Mouse (Mus musculus) neural tube, embryonic 11.5 days (tissue): ENCODE data around the gene Tbc1d7. TPM values are rescaled to one million over a fixed set of nuclear protein-coding genes. Genes with fewer than 3 reads are reported as not detected.

Experiments
- ATAC-seq: fragments of 200-750 bp; cut with Nextera tagmentation; 2 replicates; pipeline ENCODE4 v1.8.0; 2017; ENCODE audit warnings: moderate number of reproducible peaks, mild to moderate bottlenecking, moderate TSS enrichment, moderate library complexity; ENCODE audit not compliant: insufficient read depth, low FRiP score, low TSS enrichment
- DNase-seq: peaks from one replicate; pipeline ENCODE4 v3.0.0-alpha.2; 2015; ENCODE audit warnings: low spot score
- H3K27ac ChIP-seq: fragments of 300-500 bp; sonication (generic); 2 replicates; pipeline ENCODE4 v1.5.1; 2014; ENCODE audit warnings: low read depth, mild to moderate bottlenecking, low read length
- H3K27me3 ChIP-seq: fragments of 300-500 bp; sonication (generic); 2 replicates; pipeline ENCODE4 v1.6.1; 2014; ENCODE audit warnings: mild to moderate bottlenecking, low read length, mixed read lengths; ENCODE audit not compliant: control insufficient read depth, insufficient read depth
- H3K36me3 ChIP-seq: fragments of 300-500 bp; sonication (generic); 2 replicates; pipeline ENCODE4 v1.6.1; 2014; ENCODE audit warnings: mild to moderate bottlenecking, low read length, moderate library complexity, mixed read lengths; ENCODE audit not compliant: control insufficient read depth, insufficient read depth
- H3K4me1 ChIP-seq: fragments of 300-500 bp; sonication (generic); 2 replicates; pipeline ENCODE4 v1.6.1; 2014; ENCODE audit warnings: low read length, mixed read lengths; ENCODE audit not compliant: control insufficient read depth, insufficient read depth
- H3K4me2 ChIP-seq: fragments of 300-500 bp; sonication (generic); 2 replicates; pipeline ENCODE4 v1.6.1; 2014; ENCODE audit warnings: low read depth, mild to moderate bottlenecking, moderate library complexity
- H3K4me3 ChIP-seq: fragments of 300-500 bp; sonication (generic); 2 replicates; pipeline ENCODE4 v1.5.1; 2014; ENCODE audit warnings: low read depth, low read length
- H3K9ac ChIP-seq: fragments of 300-500 bp; sonication (generic); 2 replicates; pipeline ENCODE4 v1.6.1; 2014; ENCODE audit warnings: mild to moderate bottlenecking, low read length
- H3K9me3 ChIP-seq: fragments of 300-500 bp; sonication (generic); 2 replicates; pipeline ENCODE4 v1.6.1; 2016; ENCODE audit warnings: low read length; ENCODE audit not compliant: control insufficient read depth
- WGBS: fragments of 180-500 bp; shearing (Covaris S2); extraction: QIAGEN DNeasy Blood & Tissue Kit; methylation state at CpG from one replicate; pipeline ENCODE4 v1.1.7; 2014; 5-methylcytosine and 5-hydroxymethylcytosine counted together
- polyA plus RNA-seq: library from polyadenylated mRNA; unstranded; fragments of >200 nt; fragmentation: Nextera tagmentation; extraction: Ambion mirVana; gene quantifications from 2 replicates; pipeline ENCODE4 v1.2.1, GENCODE M21; 2014

The Tbc1d7 gene
- polyA plus RNA-seq, 1 experiment from 2014 or later = 75.4 TPM

DNA sequence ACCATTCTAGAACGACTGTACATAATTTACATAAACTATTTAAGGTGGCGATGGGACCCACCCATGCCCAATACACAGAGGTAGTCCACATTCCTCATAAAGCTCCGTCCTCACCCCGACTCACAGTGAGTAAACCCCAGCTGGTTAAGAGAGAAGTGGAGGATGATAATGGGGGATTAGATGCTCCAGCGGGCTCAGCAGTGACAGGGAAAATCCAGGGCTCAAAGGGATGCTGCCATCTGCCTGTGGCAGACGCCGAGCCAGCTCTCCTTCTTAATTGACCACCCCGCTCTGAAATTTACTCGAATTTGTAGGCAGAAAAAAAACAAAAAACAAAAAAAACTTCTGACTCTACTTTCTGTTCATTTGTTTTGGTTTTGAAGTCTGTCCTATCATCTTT is 3.6 kb downstream of the Tbc1d7 start:
- H3K4me3 ChIP-seq = no peak overlapping the region
- no peaks in the 10 kb centered on the region; the same call in 1 of the 2 replicates for H3K36me3 ChIP-seq
- H3K9me3 ChIP-seq = no peaks in the 10 kb centered on the region
- no peak overlapping the region for H3K27ac ChIP-seq
- H3K9ac ChIP-seq = no peak overlapping the region
- H3K4me2 ChIP-seq = no peak overlapping the region
- ATAC-seq (no peak), DNase-seq (no peak)
- H3K27me3 ChIP-seq = no peaks in the 10 kb centered on the region
- H3K4me1 ChIP-seq = no peaks in the 10 kb centered on the region
- WGBS = 83% methylated on average over 9 of the region's 9 CpGs

DNA sequence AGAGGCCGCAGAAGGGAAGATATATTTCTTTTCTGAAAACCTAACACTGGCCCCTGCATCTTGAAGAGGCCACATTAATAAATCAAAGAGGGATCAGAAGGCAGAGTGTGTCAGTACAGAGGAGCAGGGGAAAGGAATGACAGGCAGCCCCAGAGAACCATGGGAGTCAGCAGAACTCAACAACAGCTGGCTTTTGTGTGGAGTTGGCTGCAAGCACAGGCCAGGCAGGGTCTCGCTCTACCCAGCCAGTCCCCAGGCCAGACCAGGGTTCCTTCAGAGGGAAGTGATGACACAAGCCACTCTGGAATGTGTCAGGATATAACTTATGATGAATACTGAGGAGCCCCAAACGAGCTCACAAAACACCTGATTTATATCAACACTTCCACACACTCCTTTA is 11.9 kb downstream of the Tbc1d7 start:
- Histone ChIP-seq H3K27ac (no peak overlapping the region), H3K4me2 (no peak overlapping the region), H3K4me3 (no peak overlapping the region), H3K9ac (no peak overlapping the region), H3K27me3 (no peaks in the 10 kb centered on the region), H3K36me3 (no peaks in the 10 kb centered on the region; the same call in none of the 2 replicates), H3K4me1 (no peaks in the 10 kb centered on the region), H3K9me3 (no peaks in the 10 kb centered on the region)
- 45% methylated on average over 3 of the region's 3 CpGs for WGBS
- no peak for DNase-seq
- ATAC-seq = no peak

DNA sequence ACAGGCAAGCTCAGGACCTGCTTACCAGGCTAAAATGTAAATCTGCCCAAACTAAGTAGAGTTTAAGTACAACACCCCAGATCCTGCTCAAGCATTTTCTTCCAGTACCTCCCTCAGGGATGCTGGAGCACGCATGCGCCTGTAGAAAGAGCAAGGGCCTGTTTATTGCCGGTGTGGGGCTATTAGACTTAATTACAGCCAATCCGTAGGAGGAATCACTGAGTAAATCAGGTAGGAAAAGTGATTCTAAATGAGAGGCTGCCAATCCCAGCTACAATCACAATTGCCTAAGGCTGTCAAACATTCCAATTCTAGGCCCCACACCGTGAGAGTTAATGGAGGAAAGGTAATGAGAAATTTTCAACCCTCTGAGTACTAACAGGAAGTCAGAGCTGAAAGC is 13.0 kb downstream of the Tbc1d7 start:
- H3K9me3 ChIP-seq = no peaks in the 10 kb centered on the region
- H3K27me3 ChIP-seq = no peaks in the 10 kb centered on the region
- no peak overlapping the region for H3K4me3 ChIP-seq
- no peak overlapping the region for H3K4me2 ChIP-seq
- WGBS = 35% methylated on average over 5 of the region's 5 CpGs
- no peaks in the 10 kb centered on the region for H3K4me1 ChIP-seq
- DNase-seq (no peak), ATAC-seq (no peak)
- no peak overlapping the region for H3K9ac ChIP-seq
- H3K27ac ChIP-seq = no peak overlapping the region
- no peaks in the 10 kb centered on the region; the same call in 1 of the 2 replicates for H3K36me3 ChIP-seq

DNA sequence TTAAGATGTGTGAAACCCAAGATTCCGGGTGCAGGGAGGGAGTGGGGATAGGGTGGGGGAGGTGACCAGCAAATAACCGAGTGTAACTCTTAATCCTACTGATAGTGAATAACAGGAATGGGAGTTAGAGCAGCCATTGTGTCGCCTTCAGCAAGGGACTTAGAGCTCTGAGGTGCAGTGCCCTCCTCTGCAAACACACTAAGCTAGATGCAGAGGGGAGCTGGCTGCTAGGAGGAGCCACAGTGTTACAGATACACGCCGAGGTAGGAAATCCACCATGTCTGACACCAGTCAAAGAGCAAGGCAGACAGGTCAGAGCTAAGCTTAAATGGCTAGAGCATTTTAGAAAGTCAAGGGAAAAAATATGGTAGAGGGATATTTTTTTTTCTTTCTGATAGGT is 13.9 kb downstream of the Tbc1d7 start:
- no peak for ATAC-seq
- Histone ChIP-seq H3K4me2 (no peak overlapping the region), H3K27me3 (no peaks in the 10 kb centered on the region), H3K36me3 (no peaks in the 10 kb centered on the region; the same call in 1 of the 2 replicates), H3K9me3 (no peaks in the 10 kb centered on the region), H3K27ac (no peak overlapping the region), H3K4me3 (no peak overlapping the region), H3K4me1 (no peaks in the 10 kb centered on the region), H3K9ac (no peak overlapping the region)
- no peak for DNase-seq
- WGBS = 57% methylated on average over 5 of the region's 5 CpGs

DNA sequence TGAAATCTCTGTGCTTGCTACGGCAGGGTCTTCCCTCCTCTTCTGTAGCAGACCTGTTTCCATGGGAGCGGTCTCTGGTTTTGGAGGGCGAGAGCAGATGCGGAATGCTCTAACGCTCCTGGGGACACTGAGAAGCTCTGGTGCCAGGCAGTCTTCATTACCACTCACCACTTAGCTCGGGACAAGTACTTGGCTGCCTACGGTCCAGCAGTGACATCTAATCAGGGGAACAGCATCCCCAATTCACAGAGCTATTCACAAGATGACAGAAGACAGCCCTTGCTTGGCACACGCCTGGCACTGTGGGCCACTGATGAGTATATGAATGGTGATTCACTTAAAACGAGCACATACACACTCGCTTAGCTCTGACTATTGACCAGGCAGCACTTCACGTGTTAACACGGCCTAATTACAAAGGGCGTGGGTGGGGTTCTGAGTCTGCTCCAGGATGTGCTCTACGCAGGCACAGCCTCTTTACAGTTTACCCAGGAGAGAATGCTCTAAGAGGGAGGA is 19.2 kb downstream of the Tbc1d7 start:
- no peak overlapping the region for H3K4me2 ChIP-seq
- H3K4me3 ChIP-seq = no peak overlapping the region
- no peaks in the 10 kb centered on the region for H3K27me3 ChIP-seq
- H3K9ac ChIP-seq = no peak overlapping the region
- no peak for DNase-seq
- H3K9me3 ChIP-seq = no peaks in the 10 kb centered on the region
- H3K36me3 ChIP-seq = peaks cover 3% of the 10 kb centered on the region
- ATAC-seq = no peak
- no peak overlapping the region for H3K27ac ChIP-seq
- WGBS = 91% methylated on average over 14 of the region's 14 CpGs
- no peaks in the 10 kb centered on the region for H3K4me1 ChIP-seq

DNA sequence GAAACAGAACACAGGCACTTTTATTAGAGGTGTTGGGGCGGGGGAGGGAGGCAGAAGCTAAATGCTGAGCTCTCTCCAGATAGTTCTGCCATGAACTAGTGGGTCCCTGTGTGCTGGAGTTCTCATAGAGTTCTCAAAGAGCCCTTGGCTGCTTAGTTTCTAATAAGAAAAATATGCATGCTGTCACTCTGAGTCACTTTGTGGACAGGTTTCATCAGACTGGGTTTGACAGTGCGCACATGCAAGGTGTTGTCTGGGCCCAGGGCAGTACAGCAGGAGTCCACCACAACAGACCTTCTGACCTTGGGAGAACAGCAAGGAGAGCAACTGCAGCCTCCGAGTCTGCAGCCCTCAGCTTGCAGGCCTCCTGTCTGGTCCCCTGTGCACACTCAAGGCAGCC is 21.6 kb downstream of the Tbc1d7 start:
- Histone ChIP-seq H3K4me3 (no peak overlapping the region), H3K4me2 (no peak overlapping the region), H3K4me1 (no peaks in the 10 kb centered on the region), H3K27ac (no peak overlapping the region), H3K9me3 (no peaks in the 10 kb centered on the region), H3K36me3 (peaks cover 3% of the 10 kb centered on the region), H3K27me3 (no peaks in the 10 kb centered on the region), H3K9ac (no peak overlapping the region)
- no peak for ATAC-seq
- 84% methylated on average over 3 of the region's 3 CpGs for WGBS
- DNase-seq = no peak

DNA sequence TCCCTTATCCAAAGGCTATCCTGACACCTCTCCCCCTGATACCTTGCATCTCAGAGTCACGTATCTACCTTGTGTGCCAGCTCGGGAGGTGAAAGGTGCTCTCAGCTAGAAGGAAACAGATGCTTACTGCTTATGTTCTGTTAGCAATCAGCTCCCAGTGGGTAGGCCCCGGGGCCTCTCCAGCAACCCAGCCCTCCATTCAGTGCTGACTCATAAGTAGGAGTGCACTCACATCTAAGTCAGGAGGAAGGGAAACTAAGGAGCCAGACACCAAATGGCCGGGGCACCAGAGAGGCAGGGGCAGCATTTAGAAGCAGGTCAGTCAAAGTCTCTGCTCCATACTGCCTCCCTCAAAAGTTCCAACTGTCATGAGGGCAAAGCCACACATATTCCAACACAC is 22.6 kb downstream of the Tbc1d7 start:
- H3K9ac ChIP-seq = no peak overlapping the region
- DNase-seq (no peak), ATAC-seq (no peak)
- 67% methylated on average over 4 of the region's 4 CpGs for WGBS
- H3K27me3 ChIP-seq = no peaks in the 10 kb centered on the region
- no peak overlapping the region for H3K27ac ChIP-seq
- H3K9me3 ChIP-seq = no peaks in the 10 kb centered on the region
- no peaks in the 10 kb centered on the region for H3K4me1 ChIP-seq
- peaks cover 3% of the 10 kb centered on the region for H3K36me3 ChIP-seq
- H3K4me2 ChIP-seq = no peak overlapping the region
- H3K4me3 ChIP-seq = no peak overlapping the region

DNA sequence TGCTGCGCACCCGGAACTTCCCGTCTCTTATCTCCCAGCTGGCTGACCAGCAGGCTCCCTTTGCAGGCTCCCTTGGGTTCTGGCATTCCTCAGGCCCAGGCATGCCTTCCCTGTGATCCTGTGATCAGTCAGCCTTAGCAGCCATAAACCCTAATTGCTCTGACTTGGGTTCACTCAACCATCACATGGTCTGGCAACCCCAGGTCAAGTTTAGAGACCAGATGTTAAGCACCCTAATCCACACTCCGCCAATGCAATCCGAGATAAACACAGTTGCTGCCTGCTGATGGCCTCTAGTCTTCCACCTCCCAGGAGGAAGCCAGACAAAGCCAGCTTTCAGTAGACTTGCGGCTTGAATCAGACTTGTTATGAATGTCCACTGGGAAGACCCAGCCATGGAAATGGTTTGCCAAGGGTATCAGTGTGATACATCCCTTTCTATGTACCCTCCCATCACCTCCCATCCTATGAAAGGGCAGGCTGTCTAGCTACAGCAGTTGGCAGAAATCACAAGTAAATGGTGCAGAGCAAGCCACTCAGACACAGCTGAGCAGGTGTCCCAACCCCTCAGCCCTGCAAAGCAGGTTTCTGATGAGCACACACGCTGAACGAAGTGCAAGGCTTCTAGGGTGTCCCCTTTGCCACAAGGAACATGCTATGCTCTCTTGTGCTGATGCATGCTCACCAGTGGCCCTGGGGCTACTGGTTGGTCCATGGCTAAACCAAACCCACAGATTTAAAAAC is 24.6 kb downstream of the Tbc1d7 start:
- H3K9me3 ChIP-seq = no peaks in the 10 kb centered on the region
- H3K4me3 ChIP-seq = no peak overlapping the region
- no peaks in the 10 kb centered on the region for H3K27me3 ChIP-seq
- H3K4me2 ChIP-seq = no peak overlapping the region
- ATAC-seq (no peak), DNase-seq (no peak)
- H3K9ac ChIP-seq = no peak overlapping the region
- H3K36me3 ChIP-seq = peaks cover 3% of the 10 kb centered on the region
- H3K4me1 ChIP-seq = no peaks in the 10 kb centered on the region
- WGBS = 44% methylated on average over 8 of the region's 8 CpGs
- H3K27ac ChIP-seq = no peak overlapping the region

DNA sequence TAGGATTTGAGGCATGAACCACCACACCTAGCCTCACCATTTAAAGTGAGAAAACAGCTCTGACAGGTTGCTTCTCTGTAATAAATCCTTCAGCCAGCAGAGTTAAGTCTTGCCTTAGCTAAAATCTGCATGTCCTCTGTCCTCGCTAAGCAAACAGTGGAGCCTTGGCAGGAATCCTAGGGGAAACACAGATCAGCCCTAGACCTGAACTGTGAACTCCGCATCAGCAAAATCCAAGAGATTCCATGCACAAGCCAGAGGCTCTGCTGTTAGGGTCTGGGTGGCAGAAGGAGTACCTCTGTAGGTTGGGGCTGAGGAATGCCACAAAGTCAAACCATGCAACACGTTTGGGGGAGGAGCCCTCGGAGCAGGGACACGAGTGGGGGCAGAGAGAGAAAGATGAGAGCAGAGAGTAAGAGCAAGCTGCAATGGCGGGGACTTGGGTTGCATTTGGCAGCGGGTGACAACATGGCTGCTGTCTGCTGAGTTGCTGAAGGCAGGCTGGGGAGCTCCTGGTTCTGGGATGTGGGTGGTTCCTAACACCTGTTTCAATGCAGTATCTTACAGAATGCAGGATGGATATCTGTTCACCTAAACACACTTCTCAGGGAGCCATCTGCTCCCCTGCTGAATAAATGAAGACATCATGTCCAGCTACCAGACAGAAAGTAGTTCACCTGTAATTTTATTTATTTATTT is 26.4 kb downstream of the Tbc1d7 start:
- H3K9me3 ChIP-seq = no peaks in the 10 kb centered on the region
- H3K4me2 ChIP-seq = no peak overlapping the region
- ATAC-seq = no peak
- no peak overlapping the region for H3K4me3 ChIP-seq
- H3K36me3 ChIP-seq = no peaks in the 10 kb centered on the region
- no peak overlapping the region for H3K27ac ChIP-seq
- H3K27me3 ChIP-seq = no peaks in the 10 kb centered on the region
- 79% methylated on average over 7 of the region's 7 CpGs for WGBS
- H3K4me1 ChIP-seq = no peaks in the 10 kb centered on the region
- no peak overlapping the region for H3K9ac ChIP-seq
- no peak for DNase-seq
